ENCODE assay signal across 8 mouse cellular contexts in the genomic region with DNA sequence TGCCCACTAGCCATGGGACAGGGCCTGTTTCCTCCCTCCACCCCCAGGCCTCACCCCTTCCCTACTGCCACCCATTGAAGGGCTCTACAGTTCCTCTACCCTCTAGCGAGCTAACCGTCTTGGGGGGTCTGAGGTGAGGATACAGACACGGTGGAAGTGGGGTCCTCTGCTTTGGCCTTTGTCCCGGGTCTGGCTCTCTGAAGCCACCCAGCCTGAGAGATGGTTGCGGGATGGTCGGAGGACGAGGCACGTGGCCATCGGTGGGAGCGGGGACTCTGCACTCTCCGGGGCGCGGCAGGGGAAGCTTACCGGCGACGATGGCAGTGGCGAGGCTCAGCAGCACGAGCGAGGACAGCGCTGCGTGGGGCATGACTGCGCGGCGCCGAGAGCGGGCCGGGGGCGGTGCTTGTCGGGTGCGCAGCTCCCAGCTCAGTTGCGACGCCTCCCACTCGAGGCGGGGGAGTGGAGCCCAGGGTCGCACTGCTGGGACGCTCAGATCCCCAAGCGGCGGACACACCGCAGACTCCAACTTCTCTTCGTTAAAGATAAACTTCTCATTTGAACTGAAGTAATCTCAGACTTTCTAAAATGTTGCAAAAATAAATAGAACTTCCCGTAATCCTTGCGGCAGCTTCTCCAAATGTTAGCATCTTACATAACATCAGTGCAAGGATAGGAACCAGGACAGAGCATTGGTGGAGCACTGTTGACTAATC. TPM values are rescaled to one million over a fixed set of nuclear protein-coding genes. Genes with fewer than 3 reads are reported as not detected.
DNase-seq lines count a peak whose midpoint lies in the region; ATAC-seq and TF ChIP-seq lines count a peak whose summit lies in the region.

No protein-coding gene starts in this region.

- WGBS in hindbrain, embryonic 10.5 days, result 2% methylated on average over 42 of the region's 42 CpGs
- under 1% methylated on average over 42 of the region's 42 CpGs for WGBS in lung, adult 2 months
- 2% methylated on average over 42 of the region's 42 CpGs for WGBS in neural tube, embryonic 14.5 days

- H3K27me3 ChIP-seq in G1E (ENCODE audit: insufficient read depth, low read length), result peaks cover 16% of the 10 kb centered on the region
- H3K27me3 ChIP-seq in hindbrain, embryonic 10.5 days (ENCODE audit: insufficient read depth, poor library complexity, severe bottlenecking), result peaks cover 30% of the 10 kb centered on the region
- H3K27me3 ChIP-seq in neural tube, embryonic 14.5 days (ENCODE audit: control insufficient read depth, insufficient read depth, low read length), result peaks cover 7% of the 10 kb centered on the region; the same call in 1 of the 2 replicates

- H3K27ac ChIP-seq in hindbrain, embryonic 10.5 days, result peak overlapping the region; percentile 84
- H3K27ac ChIP-seq in neural tube, embryonic 14.5 days (ENCODE audit: low read depth, low read length), result no peak overlapping the region

- no peak for ATAC-seq in G1E (ENCODE audit: extremely low read depth, insufficient number of reproducible peaks, low FRiP score, poor library complexity, severe bottlenecking)
- peak; percentile 90 for ATAC-seq in neural tube, embryonic 14.5 days (ENCODE audit: low read depth)

- H3K9ac ChIP-seq in neural tube, embryonic 14.5 days (replicated peaks; ENCODE audit: low read depth, low read length), result peak overlapping the region; percentile 12

- TF ChIP-seq POLR2A in lung, adult 2 months (IDR thresholded peaks at IDR 0.05; ENCODE audit: borderline replicate concordance, extremely low read depth, low read depth, low read length), result peak; percentile 35; the same call in 1 of the 2 replicates

- no peak for TF ChIP-seq CTCF in G1E (IDR thresholded peaks at IDR 0.05; ENCODE audit: low read depth, low read length)
- TF ChIP-seq CTCF in lung, adult 2 months (IDR thresholded peaks at IDR 0.05; ENCODE audit: insufficient read depth, low read length), result no peak

- peak overlapping the region; percentile 69 for H3K4me2 ChIP-seq in neural tube, embryonic 14.5 days (ENCODE audit: low read depth, low read length)

- peak overlapping the region; percentile 34; the same call in 1 of the 2 replicates for H3K4me3 ChIP-seq in G1E (ENCODE audit: low read depth, low read length)
- H3K4me3 ChIP-seq in hindbrain, embryonic 10.5 days, result peak overlapping the region; percentile 61
- H3K4me3 ChIP-seq in lung, adult 2 months (replicated peaks; ENCODE audit: extremely low read depth, low read depth, low read length), result peak overlapping the region; percentile 79
- peak overlapping the region; percentile 34 for H3K4me3 ChIP-seq in neural tube, embryonic 14.5 days (ENCODE audit: low read depth, low read length)

- H3K4me1 ChIP-seq in G1E (ENCODE audit: insufficient read depth, low read depth, low read length), result peaks cover 28% of the 10 kb centered on the region
- peaks cover 13% of the 10 kb centered on the region for H3K4me1 ChIP-seq in hindbrain, embryonic 10.5 days (replicated peaks)
- H3K4me1 ChIP-seq in lung, adult 2 months (ENCODE audit: control insufficient read depth, insufficient read depth, low read length), result no peaks in the 10 kb centered on the region
- 0 out of 2 replicates have a peak, but pooled peaks cover 3% of the 10 kb centered on the region for H3K4me1 ChIP-seq in neural tube, embryonic 14.5 days (ENCODE audit: control insufficient read depth, insufficient read depth, low read length)

- peaks cover 6% of the 10 kb centered on the region for H3K9me3 ChIP-seq in G1E (replicated peaks)
- no peaks in the 10 kb centered on the region for H3K9me3 ChIP-seq in hindbrain, embryonic 10.5 days
- no peaks in the 10 kb centered on the region for H3K9me3 ChIP-seq in neural tube, embryonic 14.5 days (ENCODE audit: control insufficient read depth, low read length)

- no peak for DNase-seq in G1E (ENCODE audit: low spot score)
- DNase-seq in cerebellum, adult 9-10 months, result peak; percentile 9
- DNase-seq in frontal cortex, postnatal 10 days (ENCODE audit: low spot score in 2 of 2), result peak; percentile 44 to 63
- peak; percentile 57 for DNase-seq in hindbrain, embryonic 10.5 days (ENCODE audit: low spot score)
- peak; percentile 4 for DNase-seq in layer of hippocampus, adult 9-10 months (ENCODE audit: low spot score)
- DNase-seq in lung, adult 2 months, result peak; percentile 62
- DNase-seq in testis, postnatal 10 days (ENCODE audit: low spot score), result peak; percentile 89

- no peaks in the 10 kb centered on the region for H3K36me3 ChIP-seq in G1E (replicated peaks)
- H3K36me3 ChIP-seq in hindbrain, embryonic 10.5 days, result no peaks in the 10 kb centered on the region
- no peaks in the 10 kb centered on the region for H3K36me3 ChIP-seq in neural tube, embryonic 14.5 days (ENCODE audit: control insufficient read depth, insufficient read depth, low read length)

RNA-seq across cellular contexts. Expression of a gene that starts 0.4 kb away (rescaled TPM):
- 0.53 TPM in 1 of 2 replicates, not detected in the other for total RNA-seq in G1E (2014; fragmentation: Nextera tagmentation)
- not detected in 2 replicates for total RNA-seq in G1E (2017)
- polyA plus RNA-seq in G1E (2012), result not detected in 2 replicates
- 17.9 and 18.9 TPM in 2 replicates for polyA plus RNA-seq in hindbrain, embryonic 10.5 days (2016; fragmentation: Nextera tagmentation; extraction: Ambion mirVana)
- 25.5 and 30.2 TPM in 2 replicates for polyA plus RNA-seq in lung, adult 2 months (2012; rRNA removed)
- 9.9 and 18.9 TPM in 2 replicates for polyA plus RNA-seq in neural tube, embryonic 14.5 days (2014; fragmentation: Nextera tagmentation; extraction: Ambion mirVana)

Comparison
In these comparisons a context has a peak if more than half of its experiments do, and no peak if none do; other contexts are left out.
1. RNA of a gene that starts 0.4 kb away (polyA plus RNA-seq): 25.5 to 30.2 TPM in lung, adult 2 months, 17.9 to 18.9 TPM in hindbrain, embryonic 10.5 days and 9.9 to 18.9 TPM in neural tube, embryonic 14.5 days; not detected in G1E; every median in the first group is over 10 times any median in the second.
2. Peak in every context shown above with its lines, with median percentiles within 50 percentile points of each other: H3K4me3 ChIP-seq.